Mouse (Mus musculus): ENCODE data around the gene Itgb2l. TPM values are rescaled to one million over a fixed set of nuclear protein-coding genes. Genes with fewer than 3 reads are reported as not detected.

Itgb2l gene
- not detected for polyA plus RNA-seq (2014; fragmentation: Illumina TruSeq; extraction: RNeasy Lipid Tissue Mini Kit (QIAGEN cat#74804); ENCODE audit: low read depth, low replicate concordance)

GRCm38 (mm10) chr16:96443468-96443867, at the start of gene Itgb2l:
Gene Itgb2l, minus strand, starts transcription at chr16:96443619.

GRCm38 (mm10) chr16:96467445-96467844, 24.0 kb upstream of the Itgb2l start, which contains the start of gene Pcp4:
Gene Pcp4, plus strand, starts transcription at chr16:96467606.

Other genes with a start within 250 kb of the Itgb2l start
- 4.6 TPM for gene Sh3bgr, start 243.2 kb downstream of the Itgb2l start, polyA plus RNA-seq (2014; fragmentation: Illumina TruSeq; extraction: RNeasy Lipid Tissue Mini Kit (QIAGEN cat#74804); ENCODE audit: low read depth, low replicate concordance)
- gene B3galt5, start 207.8 kb downstream of the Itgb2l start, polyA plus RNA-seq (2014; fragmentation: Illumina TruSeq; extraction: RNeasy Lipid Tissue Mini Kit (QIAGEN cat#74804); ENCODE audit: low read depth, low replicate concordance), result 26.8 TPM
- 6.9 TPM for gene Pcp4, start 24.0 kb upstream of the Itgb2l start, polyA plus RNA-seq (2014; fragmentation: Illumina TruSeq; extraction: RNeasy Lipid Tissue Mini Kit (QIAGEN cat#74804); ENCODE audit: low read depth, low replicate concordance)

All from kidney, adult 10 weeks (tissue).